Mouse (Mus musculus) left cerebral cortex, postnatal 4 days (tissue): ENCODE results near the gene Pdcl2. TPM values are rescaled to one million over a fixed set of nuclear protein-coding genes. Genes with fewer than 3 reads are reported as not detected.

ENCODE experiments used
- DNase-seq: peaks from one replicate; pipeline ENCODE4 v3.0.0-alpha.2; 2022
- intact Hi-C: fragments of 180-260 bp; cut with DNase I; formaldehyde crosslinking; loops from one replicate; pipeline ENCODE4 v1.15.1; 2025
- total RNA-seq, 2 experiments: library from RNA; stranded (reverse); gene quantifications; 2 replicates each; pipeline ENCODE4 v1.2.3; 2021

Pdcl2 gene
- total RNA-seq, 2 experiments from 2014 or later = not detected

GRCm38 (mm10) chr5:76303745-76304451 is 27.1 kb downstream of the Pdcl2 start:
- intact Hi-C loops = loop anchor here (10.0 kb wide), 1 partner anchor 231 kb away; no protein-coding TSS in a partner anchor
- DNase-seq = peak; percentile 85

GRCm38 (mm10) chr5:76303379-76303744 is 27.6 kb downstream of the Pdcl2 start:
- no peak for DNase-seq
- intact Hi-C loops = loop anchor here (10.0 kb wide), 1 partner anchor 231 kb away; no protein-coding TSS in a partner anchor

- intact Hi-C loops = loop anchor here (10.0 kb wide), 1 partner anchor 233 kb away; no protein-coding TSS in a partner anchor
- no peak for DNase-seq
These were observed 28.9 kb downstream of the Pdcl2 start for GRCm38 (mm10) chr5:76302009-76302408.

GRCm38 (mm10) chr5:76289234-76289691 is 41.7 kb downstream of the Pdcl2 start:
- intact Hi-C loops = no loop called here

GRCm38 (mm10) chr5:76288256-76288655 is 42.7 kb downstream of the Pdcl2 start:
- no peak for DNase-seq
- intact Hi-C loops = no loop called here

More at GRCm38 (mm10) chr5:76289234-76289691, 41.7 kb downstream of the Pdcl2 start:
- no peak for DNase-seq

GRCm38 (mm10) chr5:76287062-76287461 is 43.9 kb downstream of the Pdcl2 start:
- DNase-seq = no peak
- intact Hi-C loops = no loop called here

- DNase-seq = no peak
These were observed 45.3 kb downstream of the Pdcl2 start for GRCm38 (mm10) chr5:76285699-76286098.

GRCm38 (mm10) chr5:76283890-76284289 is 47.1 kb downstream of the Pdcl2 start:
- intact Hi-C loops = no loop called here
- DNase-seq = no peak

More at GRCm38 (mm10) chr5:76285699-76286098, 45.3 kb downstream of the Pdcl2 start:
- intact Hi-C loops = no loop called here

- no peak for DNase-seq
- intact Hi-C loops = no loop called here
These were observed 56.0 kb downstream of the Pdcl2 start for GRCm38 (mm10) chr5:76274977-76275376.

Other genes starting within 250 kb of the Pdcl2 start
- 10 to 100 TPM; 11.7 to 13.9 TPM for gene Srd5a3, start 190.9 kb downstream of the Pdcl2 start, total RNA-seq
- 10 to 100 TPM; 47.1 to 47.4 TPM for gene Tmem165, start 147.3 kb downstream of the Pdcl2 start, total RNA-seq
- gene Clock, start 26.4 kb downstream of the Pdcl2 start, total RNA-seq = 10 to 100 TPM; 31.2 to 31.7 TPM
- not detected for gene Nmu, start 32.6 kb upstream of the Pdcl2 start, total RNA-seq
- not detected for gene Gm7271, start 152.9 kb upstream of the Pdcl2 start, total RNA-seq
- 100 to 1,000 TPM in 1 of 2 experiments, 10 to 100 TPM in 1; 97.5 to 103 TPM for gene Exoc1, start 198.2 kb upstream of the Pdcl2 start, total RNA-seq